Mouse (Mus musculus): ENCODE measurements around the gene Dlx3.
A peak's percentile ranks its signal among the peaks of the same experiment; 100 is the strongest.

Dlx3 gene

DNA sequence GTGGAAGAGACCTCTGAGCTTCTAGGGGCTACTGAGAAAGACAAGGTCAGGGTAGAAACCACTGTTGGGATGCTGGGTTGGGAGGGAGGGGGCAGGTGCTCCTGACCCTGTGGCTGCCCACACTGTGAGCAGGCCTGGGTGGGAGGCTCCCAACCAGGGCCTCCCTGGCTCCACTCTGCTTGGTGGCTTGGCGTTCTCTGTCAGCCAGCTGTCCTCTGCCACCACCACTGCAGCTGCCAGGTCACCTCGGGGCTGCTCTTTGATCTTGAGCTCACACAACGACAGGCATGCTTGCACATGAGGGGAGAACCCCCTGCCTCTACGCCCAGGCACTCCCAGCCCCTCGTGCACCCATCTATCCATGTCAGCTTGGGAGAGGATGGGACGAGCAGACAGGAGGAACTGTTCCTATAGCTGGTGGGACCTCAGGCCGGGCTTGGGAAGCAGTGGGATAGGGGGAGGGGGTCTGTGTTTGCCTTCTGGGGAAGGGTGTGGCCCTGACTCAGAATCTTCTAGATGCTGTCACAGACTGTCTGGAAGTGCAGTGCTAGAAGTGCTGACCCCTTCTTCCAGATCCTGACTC is 5.5 kb downstream of the Dlx3 start:
- no peak for DNase-seq (ENCODE audit: low spot score in 2 of 2)

DNA sequence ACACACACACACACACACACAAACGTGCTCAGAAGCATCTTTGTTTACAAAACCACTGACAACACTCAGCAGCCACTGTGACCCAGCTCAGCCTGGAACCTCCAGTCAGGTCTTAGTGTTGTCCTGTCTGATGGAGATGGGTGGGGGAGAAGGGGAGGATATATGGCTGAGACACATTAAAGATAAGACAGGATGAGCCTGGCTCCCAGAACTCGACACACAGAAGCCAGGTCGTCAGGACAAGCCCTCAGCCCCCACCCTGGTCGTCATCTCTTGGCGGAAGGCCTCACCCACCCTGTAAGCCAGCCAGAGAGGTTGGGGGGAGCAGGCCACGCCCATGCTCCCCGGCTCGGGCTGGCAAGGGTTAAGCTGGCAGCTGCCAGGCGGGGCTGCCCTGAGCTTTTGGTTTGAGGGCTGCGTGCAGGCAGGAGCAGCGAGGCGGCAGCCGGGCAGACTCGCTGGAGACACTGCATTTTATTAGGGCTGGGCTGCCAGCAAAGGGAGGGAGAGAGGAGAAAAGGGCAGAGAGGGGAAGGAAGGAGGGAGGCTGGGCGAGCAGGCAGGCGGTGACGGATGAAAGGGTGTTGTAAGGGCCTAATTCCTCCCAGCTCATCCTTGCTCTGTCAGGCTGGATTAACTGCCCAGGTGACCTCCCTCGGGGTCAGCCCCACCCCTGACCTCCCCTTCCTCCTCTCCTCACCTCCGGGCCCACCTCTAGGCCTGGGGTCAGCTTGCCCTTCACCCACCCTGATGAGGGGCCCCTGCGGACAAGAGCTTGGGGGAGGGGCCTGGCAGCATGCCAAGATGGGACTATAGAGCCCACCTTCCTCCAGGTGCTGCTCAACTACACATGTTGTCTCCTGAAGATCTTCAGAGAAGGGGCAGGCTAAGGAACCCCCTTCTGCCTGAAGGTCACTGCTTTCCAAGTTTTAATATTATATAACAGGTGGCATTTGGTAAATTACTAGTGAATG is 6.6 kb downstream of the Dlx3 start:
- DNase-seq (ENCODE audit: low spot score in 2 of 2), result no peak

DNA sequence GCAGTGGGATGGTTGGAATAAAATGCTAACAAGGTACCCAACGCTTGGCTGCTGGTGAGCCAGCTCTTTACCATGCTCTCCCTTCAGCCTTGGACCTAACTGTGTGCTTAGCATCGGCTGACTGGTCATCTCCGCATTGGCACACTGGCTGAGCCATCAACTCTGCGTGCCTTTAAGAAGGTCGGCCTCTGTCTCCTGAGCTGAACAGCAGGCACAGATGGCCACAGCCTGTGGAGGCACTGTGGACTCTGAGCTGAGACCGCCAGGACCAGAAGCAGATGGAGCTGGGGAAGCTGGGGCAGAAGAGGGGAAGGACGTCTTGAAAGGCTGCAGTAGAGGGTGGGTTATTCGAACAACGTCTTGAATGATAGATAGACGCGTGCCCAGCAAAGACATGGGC is 8.4 kb downstream of the Dlx3 start:
- no peak for DNase-seq (ENCODE audit: low spot score in 2 of 2)

DNA sequence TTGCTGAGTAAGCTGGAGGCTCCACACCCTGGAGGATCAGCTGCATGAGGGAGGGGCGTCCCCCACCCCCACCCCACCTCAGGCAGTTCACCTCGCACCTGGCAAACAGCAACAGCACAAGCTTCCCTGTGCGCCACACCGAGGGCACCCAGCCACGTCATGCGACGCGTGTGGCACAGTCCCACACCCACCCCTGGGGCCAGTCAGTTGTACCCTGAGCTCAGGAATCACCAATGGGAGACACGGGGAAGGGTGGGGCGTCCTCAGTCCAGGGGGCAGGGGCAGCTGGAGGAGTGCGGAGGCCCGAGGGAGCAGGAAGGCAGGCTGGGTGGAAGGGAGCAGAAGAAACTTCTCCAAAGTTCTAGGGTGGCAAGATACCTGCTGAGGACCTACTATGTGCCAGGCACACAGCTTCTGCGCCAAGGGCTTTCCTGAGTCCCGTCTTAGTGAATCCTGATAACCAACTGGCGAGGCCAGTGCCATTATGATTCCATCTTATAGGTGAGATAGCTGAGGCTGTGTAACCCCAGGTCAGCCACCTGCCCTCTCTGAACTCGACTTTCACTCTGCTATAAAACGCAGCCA is 10.8 kb downstream of the Dlx3 start:
- no peak for DNase-seq (ENCODE audit: low spot score in 2 of 2)

DNA sequence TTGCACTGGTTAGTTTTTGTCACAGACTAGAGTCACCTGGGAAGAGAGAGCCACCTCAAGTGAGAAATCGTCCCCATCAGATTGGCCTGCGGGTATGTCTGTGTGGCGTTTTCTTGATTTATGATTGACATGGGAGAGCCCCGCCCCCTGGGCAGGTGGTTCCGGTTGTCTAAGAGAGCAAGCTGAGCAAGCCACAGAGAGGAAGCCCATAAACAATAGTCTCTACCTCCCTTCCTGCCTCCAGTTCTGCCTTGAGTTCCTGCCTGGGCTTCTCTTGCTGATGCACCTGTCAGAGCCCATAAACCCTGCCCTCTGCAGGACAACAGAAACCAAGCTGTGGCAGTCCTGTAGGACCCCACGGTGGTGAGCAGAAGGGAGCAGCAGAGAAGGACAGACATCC is 13.4 kb downstream of the Dlx3 start:
- no peak for DNase-seq (ENCODE audit: low spot score in 2 of 2)

DNA sequence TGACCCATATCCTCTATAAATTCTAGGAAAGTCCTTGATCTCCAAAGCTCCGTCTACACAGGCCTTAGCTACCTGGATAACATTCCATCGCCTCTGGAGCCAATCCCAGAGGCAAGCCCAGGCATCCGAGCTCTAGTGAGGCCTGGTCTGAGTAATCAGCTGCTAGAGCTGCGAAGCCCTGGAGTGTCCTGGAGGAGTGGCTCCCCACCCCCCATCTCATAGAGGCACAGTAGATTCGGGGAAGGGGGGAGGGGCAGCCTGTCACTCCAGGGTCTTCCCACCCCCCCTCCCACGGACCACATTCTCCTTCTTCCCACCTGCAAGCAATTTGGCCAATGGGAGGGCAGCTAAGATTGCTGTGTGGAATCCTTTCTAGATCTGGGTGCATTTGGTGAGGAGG is 17.4 kb downstream of the Dlx3 start:
- DNase-seq (ENCODE audit: low spot score in 2 of 2), result no peak

DNA sequence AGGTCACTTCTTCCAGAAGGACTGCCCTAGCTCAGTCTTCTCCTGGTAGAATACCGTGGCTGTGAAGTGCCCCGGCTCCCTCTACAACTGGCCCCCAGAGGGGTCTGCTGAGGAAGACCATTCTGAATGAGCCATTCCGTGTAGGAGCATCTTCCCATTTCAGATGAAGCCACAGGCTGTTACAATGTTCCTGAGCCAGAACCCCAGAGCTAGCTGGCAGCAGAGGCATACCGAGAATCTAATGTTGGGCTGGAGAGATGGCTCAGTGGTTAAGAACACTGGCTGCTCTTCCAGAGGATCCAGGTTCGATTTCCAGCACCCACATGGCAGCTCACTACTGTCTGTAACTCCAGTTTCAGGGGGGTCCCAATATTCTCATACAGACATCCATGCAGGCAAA is 20.0 kb downstream of the Dlx3 start:
- no peak for DNase-seq (ENCODE audit: low spot score in 2 of 2)

DNA sequence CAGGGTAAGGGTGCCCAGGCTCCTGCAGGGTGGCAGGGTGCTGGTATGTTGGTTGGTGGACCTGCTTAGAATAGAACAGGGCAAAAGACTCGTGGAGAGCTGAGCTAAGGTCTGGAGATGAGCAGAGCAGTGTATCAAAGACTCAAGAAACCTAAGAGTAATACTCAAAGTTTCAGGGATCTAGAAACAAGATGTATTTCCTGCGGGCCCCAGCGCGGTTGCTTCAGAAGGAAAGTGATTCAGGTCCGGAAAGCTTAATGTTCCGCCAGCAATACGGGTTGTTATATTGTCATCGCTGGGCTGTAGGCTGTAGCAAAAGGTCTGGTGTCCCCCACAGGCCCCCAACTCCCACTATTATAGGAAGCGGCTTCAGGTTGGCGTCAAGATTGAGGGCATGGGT is 22.3 kb downstream of the Dlx3 start:
- no peak for DNase-seq (ENCODE audit: low spot score in 2 of 2)

DNA sequence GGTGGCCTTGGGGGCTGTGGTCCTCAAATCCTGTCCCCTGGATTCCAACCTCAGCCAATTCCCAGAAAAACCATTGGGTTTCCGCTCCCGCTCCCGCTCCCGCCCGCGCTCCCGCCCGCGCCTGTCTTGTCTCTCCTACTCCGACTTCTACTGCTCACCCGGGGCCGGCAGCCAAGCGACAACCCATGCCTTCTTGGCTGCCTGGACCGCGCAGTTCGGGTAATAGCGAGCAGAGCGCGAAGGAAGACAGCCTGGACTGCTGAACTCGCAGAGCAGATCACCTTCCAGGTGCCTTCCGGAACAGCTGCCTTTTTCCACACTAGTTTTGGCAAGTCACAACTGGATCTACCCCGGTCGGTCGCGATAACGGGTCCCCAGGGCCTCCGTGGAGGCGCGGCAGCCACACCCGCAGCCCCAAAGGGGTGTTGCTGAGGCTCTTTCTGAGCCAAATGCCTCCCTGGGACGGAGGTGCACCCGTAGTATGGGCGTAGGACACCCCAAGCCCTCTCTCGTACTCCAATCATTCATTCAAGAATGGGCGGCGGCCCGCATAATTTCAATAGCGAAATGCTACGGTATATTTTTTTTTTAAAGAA is 23.2 kb downstream of the Dlx3 start:
- DNase-seq (ENCODE audit: low spot score in 2 of 2), result no peak

DNA sequence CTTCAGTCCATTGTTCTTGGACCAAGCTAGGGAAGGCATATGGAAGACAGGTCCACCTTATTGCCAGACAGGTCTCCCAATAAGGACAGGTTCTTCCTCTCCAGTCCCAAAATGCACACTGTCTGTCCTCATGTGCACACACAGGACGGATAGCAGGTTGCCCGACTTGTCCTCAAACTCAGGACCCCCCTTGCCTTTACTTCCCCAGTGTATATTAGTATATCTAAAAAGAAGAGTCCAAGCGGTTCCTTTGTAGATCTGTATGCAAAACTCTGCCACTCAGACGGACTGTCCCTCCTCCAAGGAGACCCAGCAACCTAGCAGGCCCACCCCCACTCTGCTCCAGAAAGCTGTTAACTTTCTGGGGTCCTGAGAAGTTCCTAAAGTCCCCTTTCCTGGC is 23.7 kb downstream of the Dlx3 start:
- DNase-seq (ENCODE audit: low spot score in 2 of 2), result no peak

DNA sequence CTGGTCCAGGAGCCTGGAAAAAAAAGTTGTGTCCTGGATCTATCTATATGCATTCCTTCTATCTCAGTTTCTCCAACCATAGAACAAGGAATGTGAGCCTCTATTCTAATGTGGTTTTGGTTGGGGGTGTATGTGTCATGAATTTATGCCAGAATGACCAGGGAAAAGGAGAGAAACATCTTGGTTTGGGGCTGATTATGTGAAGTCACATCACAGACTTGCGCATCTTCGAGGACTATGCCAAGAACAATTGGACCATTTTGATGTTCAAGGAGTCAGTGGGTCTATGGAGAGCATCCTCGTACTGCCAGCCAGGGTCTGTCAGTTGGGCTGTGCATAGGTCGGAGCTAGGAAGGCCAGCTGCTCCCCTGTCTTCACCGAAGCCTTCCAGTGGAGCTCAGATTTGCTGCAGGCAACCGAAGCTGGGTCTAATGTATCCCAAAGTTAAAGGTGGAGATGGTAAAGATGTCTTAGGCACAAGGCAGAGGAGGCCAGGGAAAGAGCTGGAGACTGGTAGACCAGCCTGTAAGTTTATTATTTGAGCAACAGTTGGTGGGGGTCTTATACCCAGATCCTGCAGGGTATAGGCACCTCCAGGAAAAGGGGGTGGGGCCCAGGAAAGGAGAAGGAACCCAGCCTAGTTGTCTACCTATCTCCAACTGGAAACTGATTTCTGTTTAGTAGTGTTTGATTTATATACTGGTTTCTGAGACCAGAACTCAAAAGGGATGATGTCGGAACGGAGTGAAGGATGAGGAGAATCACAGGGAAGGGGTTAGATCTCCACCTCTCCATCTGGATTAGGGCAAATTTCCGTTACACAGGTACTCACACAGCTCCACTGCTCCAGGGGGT is 24.4 kb downstream of the Dlx3 start:
- DNase-seq (ENCODE audit: low spot score in 2 of 2), result no peak

DNA sequence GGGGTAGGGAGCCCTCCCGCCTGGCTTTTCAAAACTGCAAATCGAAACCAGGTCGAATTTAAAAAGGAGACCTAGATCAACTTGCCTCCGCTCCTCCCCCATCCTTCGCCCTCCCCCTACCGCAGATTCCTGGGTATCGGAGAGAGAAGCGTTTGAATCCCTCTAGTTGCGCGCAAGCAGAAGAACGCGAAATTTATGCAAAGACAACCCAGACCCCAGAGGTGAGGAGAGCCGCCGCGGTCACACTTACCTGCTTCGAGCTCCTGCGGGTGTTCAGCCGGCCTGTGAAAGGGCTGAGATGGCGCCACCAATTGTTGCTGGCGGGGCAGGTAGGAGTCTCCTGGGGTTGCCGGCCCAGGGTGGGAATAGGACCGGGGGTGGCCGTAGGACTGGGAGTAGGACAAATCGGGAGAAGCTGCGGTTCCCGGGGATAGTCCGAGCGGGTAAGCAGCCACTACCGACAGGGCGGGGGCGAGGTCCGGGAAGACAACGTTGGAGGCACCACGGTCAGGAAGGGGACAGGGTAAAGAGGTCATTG is 25.1 kb downstream of the Dlx3 start:
- DNase-seq (ENCODE audit: low spot score in 2 of 2), result no peak

DNA sequence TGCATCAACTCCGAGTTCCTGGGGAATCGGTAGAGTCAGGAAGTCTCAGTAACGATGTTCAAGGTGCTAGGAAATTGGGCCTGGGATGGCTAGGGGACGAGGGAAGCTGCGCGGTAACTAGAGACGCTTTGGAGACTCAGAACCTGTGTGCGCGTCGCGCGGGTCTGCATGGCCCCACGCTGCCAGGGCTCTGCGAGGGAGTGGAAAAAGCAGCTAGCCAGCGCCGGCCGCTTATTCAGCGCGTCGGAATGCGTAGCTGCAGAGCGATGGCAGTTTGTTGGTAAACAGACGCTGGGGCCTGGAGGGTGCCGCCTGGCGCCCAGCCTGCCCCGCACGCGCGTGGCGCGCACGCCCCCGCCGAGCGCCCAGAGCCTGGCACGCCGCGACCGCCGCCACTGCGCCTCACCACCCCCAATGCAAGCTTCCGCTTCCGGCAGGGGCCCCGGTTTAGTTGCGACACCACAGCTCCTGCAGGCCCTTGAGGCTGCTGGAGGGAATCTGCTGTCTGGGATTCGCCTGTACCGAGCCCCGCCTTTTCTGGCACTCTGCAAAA is 26.0 kb downstream of the Dlx3 start, which contains the start of gene Dlx4:
Gene Dlx4 (minus strand): TSS at position 413 of the 553 bp plus-strand sequence.
- peak; percentile 15 to 17 for DNase-seq (ENCODE audit: low spot score in 2 of 2)

DNA sequence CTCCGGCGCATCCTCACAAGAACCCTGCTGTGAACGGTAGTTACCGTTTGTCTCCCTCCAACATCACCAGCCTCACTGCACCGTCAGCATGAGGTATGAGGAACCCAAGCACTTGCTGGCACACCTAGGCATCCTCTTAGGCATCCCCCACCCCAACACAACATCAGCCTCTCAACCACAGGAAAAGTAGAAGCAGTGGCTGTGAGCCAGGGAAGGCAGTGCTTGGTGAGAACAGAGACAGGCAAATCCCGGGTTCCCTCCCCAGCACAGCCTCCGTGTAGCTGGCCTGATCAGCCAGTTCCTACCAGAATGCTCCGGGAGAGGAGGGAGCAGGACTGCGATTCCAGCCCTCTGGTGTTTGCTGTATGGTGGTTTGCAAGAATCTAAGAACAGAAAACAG is 28.8 kb downstream of the Dlx3 start:
- no peak for DNase-seq (ENCODE audit: low spot score in 2 of 2)

DNA sequence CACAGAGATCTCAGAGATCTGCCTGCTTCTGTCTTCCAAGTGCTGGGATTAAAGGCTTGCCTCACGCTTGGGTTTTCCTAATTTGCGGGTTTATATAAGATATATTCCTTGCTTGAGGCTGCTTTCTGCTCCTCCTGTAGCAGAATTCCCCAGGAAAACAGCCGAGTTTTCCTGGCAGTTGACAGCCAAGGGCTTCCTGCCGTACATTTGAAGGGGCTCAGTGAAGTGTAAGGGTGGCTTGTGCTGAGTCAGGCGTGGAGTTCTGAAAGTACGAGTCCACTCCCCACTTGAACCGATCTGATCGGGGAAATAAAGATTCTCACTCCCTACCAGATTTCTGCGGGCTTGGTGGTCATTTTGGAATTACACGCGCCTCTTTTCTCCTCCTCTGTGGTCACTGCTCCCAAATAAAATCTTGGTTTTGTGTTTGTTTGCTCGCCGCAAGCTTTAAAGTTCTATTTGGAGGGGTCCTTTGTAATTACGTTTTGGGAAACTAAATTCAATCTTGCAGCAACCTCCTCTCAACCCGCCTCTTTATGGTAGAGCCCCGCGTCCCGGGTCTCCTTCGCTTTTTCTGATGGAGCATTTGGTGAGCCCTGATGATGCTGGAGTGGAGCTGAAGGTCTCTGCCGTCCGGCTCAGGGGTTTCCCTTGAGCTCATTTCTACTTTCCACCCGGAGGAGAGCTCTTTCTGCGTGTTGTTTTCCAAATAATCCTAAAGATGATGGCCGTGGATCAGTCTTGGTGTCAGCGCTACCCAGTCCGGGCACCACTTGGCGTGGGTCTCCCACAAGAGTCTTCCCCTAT is 29.7 kb downstream of the Dlx3 start:
- DNase-seq (ENCODE audit: low spot score in 2 of 2), result no peak

DNA sequence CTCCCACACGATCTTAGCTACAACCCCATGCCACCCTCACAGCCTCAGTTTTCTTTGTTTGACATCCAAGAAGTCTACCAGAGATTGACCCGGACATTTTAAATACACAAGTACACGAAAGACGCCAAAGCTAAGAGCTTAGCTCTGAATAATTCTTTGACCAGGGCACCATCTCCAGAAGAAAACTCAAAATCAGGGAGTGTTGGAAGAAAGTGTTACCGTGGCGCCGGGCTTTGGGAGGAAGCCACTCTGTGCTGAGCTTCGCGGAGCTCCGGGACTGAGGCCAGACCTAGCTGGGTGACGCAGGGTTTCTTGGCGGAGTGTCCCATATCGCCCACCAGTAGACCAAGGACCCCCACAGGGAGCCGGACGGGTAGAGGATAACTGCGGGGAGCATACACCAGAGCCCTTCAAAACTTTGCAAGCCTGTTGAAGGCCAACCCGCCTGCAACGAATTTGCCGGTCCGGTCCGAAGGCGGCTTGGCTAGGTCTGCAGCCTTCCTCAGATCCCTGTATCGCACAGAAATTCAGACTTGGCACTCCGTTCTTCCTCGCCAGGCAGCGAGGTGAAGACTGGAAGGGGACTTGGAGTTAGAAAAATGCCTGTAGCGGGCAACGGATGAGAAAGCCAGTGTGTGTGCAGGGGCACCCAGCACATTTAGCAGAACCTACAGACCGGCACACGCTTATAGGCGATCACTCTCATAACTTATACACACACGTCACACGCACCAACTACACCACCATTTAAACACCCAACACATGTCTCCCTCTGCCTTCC is 30.5 kb downstream of the Dlx3 start:
- DNase-seq (ENCODE audit: low spot score in 2 of 2), result no peak

DNA sequence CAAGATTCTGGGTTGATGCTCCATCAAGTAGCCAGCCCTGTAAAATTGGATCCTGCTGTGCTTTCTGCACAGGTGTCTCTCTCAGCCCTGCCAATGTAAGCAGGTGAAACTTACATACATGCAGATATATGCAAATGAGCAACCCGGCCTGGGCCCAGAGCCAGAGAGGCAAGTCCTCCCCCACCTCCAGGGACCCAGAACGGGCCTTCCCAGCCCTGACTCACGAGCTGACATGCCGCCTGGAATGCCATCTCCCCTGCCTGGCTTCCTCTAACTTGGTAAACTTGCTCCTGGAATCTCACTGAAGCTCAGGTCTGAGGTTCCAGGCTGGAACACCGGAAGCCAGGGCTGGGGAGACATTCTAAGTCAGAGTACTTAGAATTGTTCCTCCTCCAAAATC is 33.2 kb downstream of the Dlx3 start:
- no peak for DNase-seq (ENCODE audit: low spot score in 2 of 2)

DNA sequence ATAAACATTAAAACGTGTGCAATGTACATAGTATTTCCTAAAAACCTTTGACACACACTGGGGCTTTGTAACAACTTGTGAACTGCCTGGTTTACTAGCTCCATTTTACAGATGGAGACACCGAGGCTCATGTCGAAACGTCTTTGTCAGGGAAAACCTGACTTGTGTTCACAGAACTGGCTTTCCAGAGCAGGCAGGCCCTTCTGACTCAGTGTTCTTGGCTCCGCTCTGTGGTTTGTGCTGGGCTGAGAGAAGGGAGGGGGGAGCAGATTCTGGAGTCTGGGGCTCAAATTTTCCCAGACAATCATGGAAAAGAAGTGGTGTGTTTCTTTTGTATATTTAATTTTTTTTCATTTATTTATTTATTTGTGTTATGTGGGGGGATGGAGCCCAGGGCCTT is 33.8 kb downstream of the Dlx3 start:
- no peak for DNase-seq (ENCODE audit: low spot score in 2 of 2)

DNA sequence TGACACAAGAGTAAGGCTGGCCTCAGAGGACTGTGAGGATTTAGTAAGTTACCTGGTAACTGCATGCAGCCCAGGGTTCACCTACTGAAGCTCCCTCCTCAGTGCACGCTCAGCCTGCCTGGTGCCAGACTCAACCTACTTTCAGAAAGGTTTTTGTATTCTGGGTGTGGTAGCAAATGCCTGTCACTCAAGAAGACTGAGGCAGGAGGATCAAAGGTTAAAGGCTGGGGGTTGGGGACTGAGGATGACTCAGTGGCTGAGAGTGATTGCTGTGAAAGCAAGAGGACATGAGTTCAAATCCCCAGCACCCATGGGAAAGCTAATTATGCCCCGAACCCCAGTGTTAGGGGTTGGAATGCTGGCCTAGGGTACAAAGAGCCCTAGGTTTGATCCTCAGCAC is 35.6 kb downstream of the Dlx3 start:
- no peak for DNase-seq (ENCODE audit: low spot score in 2 of 2)
